Mouse (Mus musculus) heart, postnatal 0 days (tissue): ENCODE measurements around the gene Mov10. TPM values are rescaled to one million over a fixed set of nuclear protein-coding genes. Genes with fewer than 3 reads are reported as not detected.

Experiments used
- ATAC-seq: fragments of 200-750 bp; cut with Nextera tagmentation; 2 replicates; pipeline ENCODE4 v1.8.0; 2017; ENCODE audit warnings: low read depth, moderate number of reproducible peaks, moderate library complexity; ENCODE audit not compliant: insufficient read depth
- DNase-seq: peaks from one replicate; pipeline ENCODE4 v3.0.0-alpha.2; 2016; ENCODE audit warnings: low spot score
- H3K27ac ChIP-seq: fragments of 300-500 bp; sonication (generic); 2 replicates; pipeline ENCODE4 v1.5.1; 2014; ENCODE audit warnings: low read depth, mild to moderate bottlenecking
- H3K27me3 ChIP-seq: fragments of 300-500 bp; sonication (generic); 2 replicates; pipeline ENCODE4 v1.6.1; 2014; ENCODE audit warnings: low read length, mixed read lengths; ENCODE audit not compliant: control insufficient read depth, insufficient read depth
- H3K36me3 ChIP-seq: fragments of 300-500 bp; sonication (generic); replicated peaks from 2 replicates; pipeline ENCODE4 v1.6.1; 2014; ENCODE audit warnings: low read length, mixed read lengths; ENCODE audit not compliant: control insufficient read depth, insufficient read depth
- H3K4me1 ChIP-seq: fragments of 300-500 bp; sonication (generic); 2 replicates; pipeline ENCODE4 v1.6.1; 2014; ENCODE audit warnings: antibody characterized with exemption; ENCODE audit not compliant: control insufficient read depth, insufficient read depth
- H3K4me2 ChIP-seq: fragments of 300-500 bp; sonication (generic); 2 replicates; pipeline ENCODE4 v1.6.1; 2014; ENCODE audit warnings: low read depth, mild to moderate bottlenecking, low read length, moderate library complexity
- H3K4me3 ChIP-seq: fragments of 300-500 bp; sonication (generic); 2 replicates; pipeline ENCODE4 v1.5.1; 2014; ENCODE audit warnings: low read depth, low read length
- H3K9ac ChIP-seq: fragments of 300-500 bp; sonication (generic); replicated peaks from 2 replicates; pipeline ENCODE4 v1.6.1; 2014; ENCODE audit warnings: low read depth, low read length, mixed read lengths
- H3K9me3 ChIP-seq: fragments of 300-500 bp; sonication (generic); replicated peaks from 2 replicates; pipeline ENCODE4 v1.6.1; 2016; ENCODE audit warnings: low read length; ENCODE audit not compliant: control insufficient read depth
- CTCF ChIP-seq: IDR thresholded peaks from 2 replicates; pipeline ENCODE4 v1.5.1; 2016; ENCODE audit warnings: antibody characterized with exemption, control low read depth, low read depth
- EP300 ChIP-seq: IDR thresholded peaks from 2 replicates; pipeline ENCODE4 v1.6.1; 2016; ENCODE audit warnings: antibody characterized with exemption, low read depth
- WGBS: fragments of 180-500 bp; shearing (Covaris S2); extraction: QIAGEN DNeasy Blood & Tissue Kit; methylation state at CpG from one replicate; pipeline ENCODE4 v1.1.7; 2014; 5-methylcytosine and 5-hydroxymethylcytosine counted together
- polyA plus RNA-seq: library from polyadenylated mRNA; unstranded; fragments of >200 nt; fragmentation: Nextera tagmentation; extraction: Ambion mirVana; gene quantifications from 2 replicates; pipeline ENCODE4 v1.2.1, GENCODE M21; 2015
- total RNA-seq: library from RNA; depleted of rRNA; stranded (reverse); fragments of >200 nt; gene quantifications from 2 replicates; pipeline ENCODE4 v1.2.3, GENCODE M21; 2014; ENCODE audit warnings: low replicate concordance

Mov10 gene
- total and polyA plus RNA-seq, 2 experiments from 2014 or later: 14.0 to 20.2 TPM

GRCm38 (mm10) chr3:104785284-104785683 lies 33.1 kb downstream of the Mov10 start:
- ATAC-seq: no peak
- Histone ChIP-seq H3K27me3 (no peaks in the 10 kb centered on the region), H3K36me3 (no peaks in the 10 kb centered on the region), H3K9me3 (no peaks in the 10 kb centered on the region), H3K4me1 (peaks cover 17% of the 10 kb centered on the region), H3K4me3 (no peak overlapping the region), H3K4me2 (no peak overlapping the region), H3K9ac (no peak overlapping the region), H3K27ac (no peak overlapping the region)
- DNase-seq: no peak
- 86% methylated on average over 6 of the region's 6 CpGs for WGBS
- TF ChIP-seq EP300: no peak
- TF ChIP-seq CTCF: no peak

GRCm38 (mm10) chr3:104783971-104784500 lies 34.3 kb downstream of the Mov10 start:
- Histone ChIP-seq H3K4me3 (no peak overlapping the region), H3K9me3 (no peaks in the 10 kb centered on the region), H3K27me3 (no peaks in the 10 kb centered on the region), H3K9ac (no peak overlapping the region), H3K4me2 (no peak overlapping the region), H3K4me1 (peaks cover 13% of the 10 kb centered on the region), H3K27ac (0 out of 2 replicates have a peak overlapping the region, but pooled peaks have one; percentile 22), H3K36me3 (no peaks in the 10 kb centered on the region)
- no peak for ATAC-seq
- no peak for DNase-seq
- TF ChIP-seq EP300: no peak
- no peak for TF ChIP-seq CTCF
- 50% methylated on average over 14 of the region's 14 CpGs for WGBS

GRCm38 (mm10) chr3:104782061-104782681 lies 36.2 kb downstream of the Mov10 start:
- Histone ChIP-seq H3K4me2 (peak overlapping the region; percentile 98), H3K4me1 (peaks cover 14% of the 10 kb centered on the region), H3K9ac (peak overlapping the region; percentile 72), H3K27me3 (peaks cover 3% of the 10 kb centered on the region; the same call in 1 of the 2 replicates), H3K36me3 (no peaks in the 10 kb centered on the region), H3K9me3 (no peaks in the 10 kb centered on the region), H3K4me3 (peak overlapping the region; percentile 65), H3K27ac (peak overlapping the region; percentile 92)
- DNase-seq (peak; percentile 83), ATAC-seq (peak; percentile 63)
- TF ChIP-seq EP300 (0 out of 2 replicates have a peak, but pooled peaks have one; percentile 27), CTCF (no peak)
- 10% methylated on average over 12 of the region's 12 CpGs for WGBS

- WGBS: under 1% methylated on average over 25 of the region's 26 CpGs
- ATAC-seq: peak; percentile 73
Measured at GRCm38 (mm10) chr3:104781471-104781903, 36.9 kb downstream of the Mov10 start, which contains the start of gene Fam19a3. Gene Fam19a3, minus strand, starts transcription at chr3:104781840.

GRCm38 (mm10) chr3:104780561-104781420 lies 37.6 kb downstream of the Mov10 start, which contains the start of gene Ppm1j:
Gene Ppm1j, plus strand, starts transcription at chr3:104781056.
- DNase-seq: peak; percentile 48
- Histone ChIP-seq H3K36me3 (no peaks in the 10 kb centered on the region), H3K9ac (peak within 1 kb of the TSS; percentile 72), H3K4me1 (peaks cover 18% of the 10 kb centered on the region), H3K27ac (peak within 1 kb of the TSS; percentile 92), H3K27me3 (peaks cover 16% of the 10 kb centered on the region), H3K9me3 (no peaks in the 10 kb centered on the region), H3K4me3 (peak within 1 kb of the TSS; percentile 65), H3K4me2 (peak within 1 kb of the TSS; percentile 98)
- TF ChIP-seq CTCF: no peak
- no peak for TF ChIP-seq EP300
- 2% methylated on average over 54 of the region's 56 CpGs for WGBS
- peak; percentile 77 for ATAC-seq

More at GRCm38 (mm10) chr3:104781471-104781903, 36.9 kb downstream of the Mov10 start, which contains the start of gene Fam19a3:
- Histone ChIP-seq H3K4me2 (peak within 1 kb of the TSS; percentile 98), H3K9ac (peak within 1 kb of the TSS; percentile 72), H3K36me3 (no peaks in the 10 kb centered on the region), H3K4me1 (peaks cover 18% of the 10 kb centered on the region), H3K27me3 (peaks cover 10% of the 10 kb centered on the region), H3K9me3 (no peaks in the 10 kb centered on the region), H3K4me3 (peak within 1 kb of the TSS; percentile 65), H3K27ac (peak within 1 kb of the TSS; percentile 92)
- TF ChIP-seq CTCF: no peak
- TF ChIP-seq EP300: peak; percentile 56; the same call in 1 of the 2 replicates
- DNase-seq: peak; percentile 74
